Mouse (Mus musculus) retina, postnatal 1 day (tissue): Measurements from ENCODE around the gene Ptpn3.

Experiments used
- DNase-seq: peaks from one replicate; pipeline ENCODE4 v3.0.0-alpha.2; 2012

Ptpn3 gene

GRCm38 (mm10) chr4:57301410-57302313 lies at the start of gene Ptpn3:
Gene Ptpn3, minus strand, starts transcription at chr4:57301837.
- DNase-seq: peak; percentile 88

DNA sequence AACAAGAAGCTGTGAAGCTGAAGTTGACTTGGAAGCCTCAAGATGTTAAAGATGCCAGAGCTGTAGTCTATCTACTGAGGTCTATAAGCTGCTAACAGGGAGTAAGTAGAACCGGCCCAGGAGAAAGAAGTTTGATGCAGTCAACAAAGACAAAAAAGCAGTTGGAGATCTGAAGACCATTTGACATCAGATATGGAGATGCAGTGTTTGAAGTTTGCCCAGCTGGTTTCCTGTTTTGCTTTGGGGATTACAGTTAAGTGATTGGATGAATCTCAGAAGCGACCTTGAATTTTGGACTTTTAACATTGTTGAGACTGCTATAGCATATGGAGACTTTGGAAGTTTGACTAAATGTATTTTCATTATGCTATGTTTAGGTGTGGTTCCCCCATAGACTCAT lies 48.9 kb upstream of the Ptpn3 start:
- no peak for DNase-seq

- no peak for DNase-seq
Observed at GRCm38 (mm10) chr4:57343996-57344395, 42.4 kb upstream of the Ptpn3 start.

- DNase-seq: no peak
Observed at GRCm38 (mm10) chr4:57338923-57339322, 37.3 kb upstream of the Ptpn3 start.

GRCm38 (mm10) chr4:57338061-57338460 lies 36.4 kb upstream of the Ptpn3 start:
- no peak for DNase-seq

GRCm38 (mm10) chr4:57335000-57335666 lies 33.5 kb upstream of the Ptpn3 start:
- no peak for DNase-seq

DNA sequence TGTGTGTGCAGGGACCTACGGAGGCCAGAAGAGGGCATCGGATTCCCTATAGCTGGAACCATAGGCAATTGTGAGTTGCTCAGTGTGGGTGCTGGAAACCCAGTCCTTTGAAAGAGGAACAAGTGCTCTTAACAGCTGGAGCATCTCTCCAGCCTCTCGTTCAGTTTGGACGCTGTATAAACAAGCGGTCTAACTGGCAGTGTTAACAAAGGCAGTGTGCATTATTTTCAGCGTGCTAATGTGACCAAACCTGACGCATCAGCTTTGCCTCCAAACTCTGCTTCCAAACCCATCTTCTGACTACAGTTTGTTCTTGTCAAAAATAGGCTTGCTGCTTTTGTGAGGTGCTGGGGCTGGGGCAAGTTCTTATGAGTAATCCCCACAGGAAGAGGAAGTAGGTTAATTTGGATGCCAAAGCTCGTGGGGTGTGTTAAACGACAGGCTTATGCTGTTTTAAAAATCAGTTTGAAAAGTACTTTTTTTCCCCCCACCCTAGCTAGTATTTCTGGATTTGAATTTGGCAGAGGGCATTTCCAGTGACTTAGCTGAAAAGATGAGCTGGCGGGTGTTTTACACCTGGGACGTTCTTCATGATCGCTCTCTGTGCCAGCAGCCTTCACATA lies 32.4 kb upstream of the Ptpn3 start:
- no peak for DNase-seq

- DNase-seq: no peak
Observed at GRCm38 (mm10) chr4:57332511-57332910, 30.9 kb upstream of the Ptpn3 start.

DNA sequence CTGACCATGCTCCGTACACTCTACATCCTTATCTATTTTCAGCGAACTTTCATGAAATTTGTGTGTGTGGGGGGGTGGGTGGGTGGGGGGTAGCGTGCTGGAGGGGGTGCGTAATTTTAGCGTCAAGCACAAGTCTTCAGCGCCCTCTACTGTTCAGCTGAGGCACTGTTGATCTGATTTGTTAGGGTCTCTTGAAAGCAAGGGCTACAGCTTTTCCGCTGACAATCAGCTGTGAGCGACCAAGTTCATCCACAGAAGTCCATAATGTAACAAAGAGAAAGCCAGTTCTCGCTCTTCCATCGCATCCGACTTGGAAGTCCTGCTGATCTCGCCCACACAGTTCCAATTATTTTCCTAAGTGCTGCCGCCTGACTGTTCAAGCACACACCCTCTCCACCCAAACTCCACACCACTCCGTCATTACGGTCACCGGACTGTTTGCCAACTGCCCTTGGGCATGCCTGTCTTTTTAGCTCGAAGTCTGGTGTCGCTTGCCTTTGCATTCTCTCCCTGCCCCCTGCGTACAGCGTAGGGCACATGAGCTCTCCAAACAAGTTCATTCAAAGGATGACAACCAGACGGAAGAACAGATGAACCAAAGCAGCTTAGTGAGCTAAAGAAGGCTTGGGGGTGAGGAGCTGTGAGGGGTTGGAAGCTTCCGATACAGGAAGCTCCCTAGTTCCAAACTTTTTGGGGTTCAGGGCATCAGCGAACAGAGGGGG lies 19.1 kb upstream of the Ptpn3 start:
- peak; percentile 60 for DNase-seq

DNA sequence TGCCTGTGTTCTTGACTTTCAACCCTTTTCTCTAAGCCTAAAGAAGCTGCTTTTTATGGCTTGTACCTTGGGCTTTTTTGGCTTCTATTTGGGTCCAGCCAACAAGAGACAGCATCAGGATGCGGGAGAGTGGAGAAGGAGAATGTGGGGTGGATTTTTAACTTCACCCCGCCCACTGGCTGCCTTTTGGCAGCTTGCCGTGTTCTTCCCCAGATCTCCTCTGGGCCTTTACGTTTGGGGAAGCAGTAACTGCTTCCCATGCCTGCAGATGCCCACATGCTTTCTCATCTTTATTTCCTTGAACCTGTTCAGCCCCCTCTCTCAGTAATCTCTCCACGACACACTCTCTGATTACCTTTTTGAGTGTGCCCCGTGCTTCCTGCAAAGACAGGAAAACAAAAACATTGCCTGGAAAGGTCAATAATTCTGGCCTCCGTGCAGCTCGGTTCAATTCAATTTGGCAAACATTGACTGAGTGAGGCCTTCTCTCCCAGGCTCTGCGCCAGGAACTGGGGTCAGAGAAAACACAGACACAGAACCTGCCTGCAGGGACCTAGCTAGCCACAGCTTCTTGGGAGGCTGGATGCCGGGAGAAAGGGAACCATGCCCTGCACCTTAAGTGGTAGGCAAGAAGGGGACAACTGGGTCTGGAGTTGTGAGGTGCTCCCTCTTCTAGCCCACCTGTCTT lies 17.0 kb upstream of the Ptpn3 start:
- no peak for DNase-seq

DNA sequence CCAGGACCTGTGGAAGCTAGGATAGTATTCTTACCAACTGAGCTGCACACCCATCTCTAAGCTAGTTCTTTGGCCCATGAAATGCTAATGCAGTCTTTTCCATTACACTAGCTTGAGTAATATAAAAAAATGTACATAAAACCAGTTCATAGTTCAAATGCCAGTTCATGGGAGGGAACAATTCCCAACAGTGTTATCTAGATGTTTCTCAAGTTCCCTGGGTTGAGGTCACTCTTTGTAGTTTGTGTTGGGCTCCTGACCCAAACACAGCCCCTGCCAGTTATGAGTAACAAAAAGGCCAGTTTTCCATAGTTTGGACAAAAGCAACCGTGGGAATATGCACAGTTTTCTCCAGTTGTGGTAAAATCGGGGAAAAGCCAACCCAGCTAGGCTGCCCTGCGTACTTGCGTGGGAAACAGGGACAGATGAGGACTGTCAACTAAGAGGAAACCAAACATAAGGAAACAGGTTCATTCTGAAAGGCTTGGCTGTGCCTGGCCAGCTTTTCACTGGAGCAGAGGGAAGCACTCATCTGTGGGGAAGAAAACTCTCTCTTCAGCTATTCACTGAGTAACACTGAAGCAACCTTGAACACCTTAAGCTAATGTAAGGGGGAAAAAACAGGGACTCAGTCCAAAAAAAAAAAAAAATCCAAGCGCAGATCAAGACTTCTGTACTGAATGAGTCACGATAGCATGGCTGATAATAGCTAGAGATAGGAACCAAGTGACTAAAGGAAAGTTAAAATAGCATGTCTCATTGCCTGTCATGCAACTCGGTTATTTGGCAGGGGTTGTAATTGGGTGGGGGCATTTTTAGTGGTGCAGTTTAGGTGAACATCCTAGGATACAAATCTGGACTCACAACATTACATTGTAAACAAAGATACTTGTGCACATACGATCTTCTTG lies 10.9 kb upstream of the Ptpn3 start:
- no peak for DNase-seq

- DNase-seq: no peak
Observed at GRCm38 (mm10) chr4:57311750-57312149, 10.1 kb upstream of the Ptpn3 start.

DNA sequence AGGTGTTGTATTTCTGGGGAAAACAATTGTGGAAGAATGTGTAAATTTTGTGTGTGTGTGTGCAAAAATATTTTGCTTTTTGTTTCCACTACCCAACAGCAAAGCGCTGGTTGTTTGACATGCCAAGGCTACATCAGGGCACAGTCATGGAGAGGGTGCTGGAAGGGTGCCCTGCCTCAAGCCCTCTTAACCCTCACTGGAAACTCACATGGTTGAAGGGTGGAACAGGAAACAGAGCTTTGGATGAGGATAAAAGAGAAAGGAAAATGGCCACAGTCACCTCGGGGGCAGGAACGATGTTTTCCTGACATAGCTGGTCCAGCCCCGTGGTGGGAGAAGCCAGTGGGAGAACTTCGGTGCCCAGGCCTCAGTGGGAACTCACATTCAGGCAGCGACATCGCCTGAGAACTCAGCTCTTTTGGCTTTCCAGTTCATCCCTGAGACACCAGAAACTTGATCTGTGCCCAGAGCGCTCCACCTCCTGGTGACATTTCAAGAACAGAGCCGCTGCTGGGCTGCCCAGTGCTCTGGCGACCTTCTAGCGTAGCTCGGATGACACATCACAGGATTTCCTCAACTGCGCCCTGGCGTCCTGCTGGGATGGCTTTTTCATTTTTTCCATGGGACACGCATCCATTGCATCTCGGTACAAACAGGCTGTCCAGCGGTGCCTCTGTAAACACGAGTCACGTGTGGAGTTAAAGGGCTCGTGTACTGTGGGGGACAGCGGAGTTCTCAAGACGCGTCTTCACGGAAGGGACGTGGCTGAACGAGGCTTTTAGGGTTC lies 6.8 kb upstream of the Ptpn3 start:
- DNase-seq: peak; percentile 17

- DNase-seq: no peak
Observed at GRCm38 (mm10) chr4:57307747-57308146, 6.1 kb upstream of the Ptpn3 start.

GRCm38 (mm10) chr4:57306260-57306659 lies 4.6 kb upstream of the Ptpn3 start:
- DNase-seq: no peak

GRCm38 (mm10) chr4:57305644-57306043 lies 4.0 kb upstream of the Ptpn3 start:
- no peak for DNase-seq

- DNase-seq: no peak
Observed at GRCm38 (mm10) chr4:57300469-57301409, 898 bp downstream of the Ptpn3 start.

- peak; percentile 62 for DNase-seq
Observed at GRCm38 (mm10) chr4:57299701-57300468, 1.8 kb downstream of the Ptpn3 start.
